Mouse (Mus musculus): ENCODE results near the gene Hist1h4h. TPM values are rescaled to one million over a fixed set of nuclear protein-coding genes. Genes with fewer than 3 reads are reported as not detected.
"Not testable (repeated sequence)": the region's sequence is repeated elsewhere in the genome, so short reads cannot be mapped to it uniquely, and the experiment has no call there.

Gene Hist1h4h
- polyA plus RNA-seq, 1 experiment from 2014 or later, result 6.9 TPM

DNA sequence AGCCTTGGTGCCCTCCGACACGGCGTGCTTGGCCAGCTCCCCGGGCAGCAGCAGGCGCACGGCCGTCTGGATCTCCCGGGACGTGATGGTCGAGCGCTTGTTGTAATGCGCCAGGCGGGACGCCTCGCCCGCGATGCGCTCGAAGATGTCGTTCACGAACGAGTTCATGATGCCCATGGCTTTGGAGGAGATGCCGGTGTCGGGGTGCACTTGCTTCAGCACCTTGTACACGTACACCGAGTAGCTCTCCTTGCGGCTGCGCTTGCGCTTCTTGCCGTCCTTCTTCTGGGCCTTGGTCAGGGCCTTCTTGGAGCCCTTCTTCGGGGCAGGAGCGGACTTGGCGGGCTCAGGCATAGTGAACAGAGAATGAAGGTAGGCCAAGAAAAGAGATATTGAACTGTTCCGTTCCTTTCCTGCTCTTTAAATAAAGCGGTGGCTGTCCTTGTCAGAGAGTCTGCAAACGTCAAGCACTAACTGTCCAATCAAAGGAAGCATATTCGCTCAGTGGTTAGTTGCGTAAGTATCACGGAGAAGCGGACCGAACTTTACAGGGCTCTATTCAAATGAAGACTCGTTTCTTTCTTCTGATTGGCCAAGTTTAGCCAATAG is 12.3 kb downstream of the Hist1h4h start, which contains the start of gene Hist1h2bh:
TSS of gene Hist1h2bh (minus strand) at position 394 of the 609 bp plus-strand sequence.
- peak within 1 kb of the TSS; percentile 94 for H3K4me2 ChIP-seq (ENCODE audit: low read length)
- H3K9me3 ChIP-seq (ENCODE audit: control insufficient read depth, low read length); H3K4me1 ChIP-seq (replicated peaks; ENCODE audit: control insufficient read depth, insufficient read depth, low read length); H3K27me3 ChIP-seq (replicated peaks; ENCODE audit: control insufficient read depth, insufficient read depth, low read length); H3K36me3 ChIP-seq (ENCODE audit: control insufficient read depth, insufficient read depth, low read length): not testable (repeated sequence)
- peak within 1 kb of the TSS; percentile 53 for H3K4me3 ChIP-seq (ENCODE audit: low read depth, low read length)
- DNase-seq (ENCODE audit: low spot score) (peak; percentile 86), ATAC-seq (replicated peaks; ENCODE audit: low FRiP score, low TSS enrichment, low read depth) (peak; percentile 92)
- WGBS, result 0% methylated on average over 32 of the region's 42 CpGs
- H3K27ac ChIP-seq (ENCODE audit: low read depth), result peak within 1 kb of the TSS; percentile 98
- peak within 1 kb of the TSS; percentile 77 for H3K9ac ChIP-seq (ENCODE audit: low read length)

DNA sequence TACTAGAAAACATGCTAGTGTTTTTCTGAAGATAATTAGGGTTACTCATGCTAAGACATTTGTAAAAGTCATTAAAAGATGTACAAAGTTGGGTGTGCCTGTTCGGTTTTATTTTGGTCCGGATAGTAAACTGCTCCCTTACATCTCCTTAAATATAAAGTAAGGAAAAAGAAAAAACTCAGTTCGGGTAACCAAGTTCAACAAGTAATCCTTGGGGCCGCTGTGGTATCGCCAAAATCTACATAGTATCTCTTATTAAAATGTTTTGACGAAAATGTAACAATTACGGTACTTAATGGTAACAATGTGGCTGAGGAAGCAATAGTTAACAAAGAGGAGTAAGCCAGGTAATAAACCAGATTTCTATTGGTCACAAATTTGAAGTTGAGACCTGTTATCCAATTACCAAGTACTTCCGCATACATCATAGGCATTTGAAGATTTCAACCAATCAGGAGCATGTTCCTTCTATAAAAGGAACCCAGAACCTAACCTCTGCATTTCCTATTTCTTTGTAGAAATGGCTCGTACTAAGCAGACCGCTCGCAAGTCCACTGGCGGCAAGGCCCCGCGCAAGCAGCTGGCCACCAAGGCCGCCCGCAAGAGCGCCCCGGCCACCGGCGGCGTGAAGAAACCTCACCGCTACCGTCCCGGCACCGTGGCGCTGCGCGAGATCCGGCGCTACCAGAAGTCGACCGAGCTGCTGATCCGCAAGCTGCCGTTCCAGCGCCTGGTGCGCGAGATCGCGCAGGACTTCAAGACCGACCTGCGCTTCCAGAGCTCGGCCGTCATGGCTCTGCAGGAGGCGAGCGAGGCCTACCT is 13.3 kb downstream of the Hist1h4h start, which contains the start of gene Hist1h3f:
TSS of gene Hist1h3f (plus strand) at position 88 of the 822 bp plus-strand sequence.
- no peaks in the 10 kb centered on the region for H3K36me3 ChIP-seq (ENCODE audit: control insufficient read depth, insufficient read depth, low read length)
- peak within 1 kb of the TSS; percentile 94 for H3K4me2 ChIP-seq (ENCODE audit: low read length)
- H3K4me1 ChIP-seq (replicated peaks; ENCODE audit: control insufficient read depth, insufficient read depth, low read length), result no peaks in the 10 kb centered on the region
- DNase-seq (ENCODE audit: low spot score), result peak; percentile 71
- H3K9ac ChIP-seq (ENCODE audit: low read length), result peak within 1 kb of the TSS; percentile 77
- WGBS, result under 1% methylated on average over 23 of the region's 45 CpGs
- ATAC-seq (replicated peaks; ENCODE audit: low FRiP score, low TSS enrichment, low read depth), result peak; percentile 91
- H3K9me3 ChIP-seq (ENCODE audit: control insufficient read depth, low read length), result no peaks in the 10 kb centered on the region
- peak within 1 kb of the TSS; percentile 53 for H3K4me3 ChIP-seq (ENCODE audit: low read depth, low read length)
- no peaks in the 10 kb centered on the region for H3K27me3 ChIP-seq (replicated peaks; ENCODE audit: control insufficient read depth, insufficient read depth, low read length)
- H3K27ac ChIP-seq (ENCODE audit: low read depth), result peak within 1 kb of the TSS; percentile 98

DNA sequence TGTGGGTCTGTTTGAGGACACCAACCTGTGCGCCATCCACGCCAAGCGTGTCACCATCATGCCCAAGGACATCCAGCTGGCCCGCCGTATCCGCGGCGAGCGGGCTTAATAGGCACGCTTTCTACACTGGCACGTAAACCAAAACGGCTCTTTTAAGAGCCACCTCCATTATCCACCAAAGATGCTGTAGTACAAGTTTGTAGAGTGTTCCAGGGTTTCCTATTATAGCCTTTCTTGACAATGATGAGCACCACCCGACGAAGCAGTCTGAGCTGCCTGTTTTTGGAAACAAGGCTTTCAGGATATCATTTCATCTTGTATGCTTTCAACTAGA is 13.9 kb downstream of the Hist1h4h start:
- H3K4me2 ChIP-seq (ENCODE audit: low read length), result peak overlapping the region; percentile 37
- ATAC-seq (replicated peaks; ENCODE audit: low FRiP score, low TSS enrichment, low read depth); H3K36me3 ChIP-seq (ENCODE audit: control insufficient read depth, insufficient read depth, low read length); H3K9me3 ChIP-seq (ENCODE audit: control insufficient read depth, low read length); H3K27me3 ChIP-seq (replicated peaks; ENCODE audit: control insufficient read depth, insufficient read depth, low read length); H3K4me1 ChIP-seq (replicated peaks; ENCODE audit: control insufficient read depth, insufficient read depth, low read length): not testable (repeated sequence)
- H3K4me3 ChIP-seq (ENCODE audit: low read depth, low read length), result peak overlapping the region; percentile 53
- WGBS, result 1% methylated on average over 13 of the region's 14 CpGs
- H3K27ac ChIP-seq (ENCODE audit: low read depth), result peak overlapping the region; percentile 98
- DNase-seq (ENCODE audit: low spot score), result peak; percentile 58
- peak overlapping the region; percentile 77 for H3K9ac ChIP-seq (ENCODE audit: low read length)

GRCm38 (mm10) chr13:23546694-23547093 is 15.8 kb downstream of the Hist1h4h start:
- H3K27ac ChIP-seq (ENCODE audit: low read depth), result no peak overlapping the region
- H3K4me3 ChIP-seq (ENCODE audit: low read depth, low read length), result no peak overlapping the region
- DNase-seq (ENCODE audit: low spot score) (no peak), ATAC-seq (replicated peaks; ENCODE audit: low FRiP score, low TSS enrichment, low read depth) (no peak)
- 66% methylated on average over 5 of the region's 5 CpGs for WGBS
- H3K27me3 ChIP-seq (replicated peaks; ENCODE audit: control insufficient read depth, insufficient read depth, low read length), result no peaks in the 10 kb centered on the region
- H3K9me3 ChIP-seq (ENCODE audit: control insufficient read depth, low read length), result no peaks in the 10 kb centered on the region
- no peak overlapping the region for H3K9ac ChIP-seq (ENCODE audit: low read length)
- no peak overlapping the region for H3K4me2 ChIP-seq (ENCODE audit: low read length)
- H3K36me3 ChIP-seq (ENCODE audit: control insufficient read depth, insufficient read depth, low read length), result no peaks in the 10 kb centered on the region
- H3K4me1 ChIP-seq (replicated peaks; ENCODE audit: control insufficient read depth, insufficient read depth, low read length), result peaks cover 3% of the 10 kb centered on the region; the same call in 1 of the 2 replicates

DNA sequence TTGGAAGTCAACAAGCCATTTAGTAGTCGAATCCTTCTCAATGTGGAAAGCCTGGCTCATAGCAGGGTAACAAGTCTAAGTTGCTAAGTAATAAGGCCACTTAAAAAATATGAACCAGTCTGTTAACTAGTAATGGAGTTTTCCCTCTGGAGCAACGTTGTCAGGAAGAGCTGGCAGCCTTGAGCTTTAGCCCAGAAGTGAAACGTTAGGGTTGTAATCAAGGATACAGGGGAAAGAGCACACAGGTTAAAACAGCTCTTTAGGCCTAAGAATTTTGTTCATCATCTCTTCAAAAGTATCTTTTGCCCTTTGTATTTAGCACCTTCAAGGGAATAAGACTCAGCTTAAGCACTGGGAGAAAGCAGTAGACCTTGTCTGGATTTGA is 19.9 kb downstream of the Hist1h4h start:
- no peak for ATAC-seq (replicated peaks; ENCODE audit: low FRiP score, low TSS enrichment, low read depth)
- no peak for DNase-seq (ENCODE audit: low spot score)
- H3K4me1 ChIP-seq (replicated peaks; ENCODE audit: control insufficient read depth, insufficient read depth, low read length), result peaks cover 12% of the 10 kb centered on the region
- 6% methylated on average over 3 of the region's 3 CpGs for WGBS
- peak overlapping the region; percentile 72 for H3K4me2 ChIP-seq (ENCODE audit: low read length)
- H3K9ac ChIP-seq (ENCODE audit: low read length), result peak overlapping the region; percentile 71
- H3K36me3 ChIP-seq (ENCODE audit: control insufficient read depth, insufficient read depth, low read length), result no peaks in the 10 kb centered on the region
- H3K4me3 ChIP-seq (ENCODE audit: low read depth, low read length), result peak overlapping the region; percentile 42
- no peaks in the 10 kb centered on the region for H3K9me3 ChIP-seq (ENCODE audit: control insufficient read depth, low read length)
- H3K27me3 ChIP-seq (replicated peaks; ENCODE audit: control insufficient read depth, insufficient read depth, low read length), result no peaks in the 10 kb centered on the region
- peak overlapping the region; percentile 94 for H3K27ac ChIP-seq (ENCODE audit: low read depth)

DNA sequence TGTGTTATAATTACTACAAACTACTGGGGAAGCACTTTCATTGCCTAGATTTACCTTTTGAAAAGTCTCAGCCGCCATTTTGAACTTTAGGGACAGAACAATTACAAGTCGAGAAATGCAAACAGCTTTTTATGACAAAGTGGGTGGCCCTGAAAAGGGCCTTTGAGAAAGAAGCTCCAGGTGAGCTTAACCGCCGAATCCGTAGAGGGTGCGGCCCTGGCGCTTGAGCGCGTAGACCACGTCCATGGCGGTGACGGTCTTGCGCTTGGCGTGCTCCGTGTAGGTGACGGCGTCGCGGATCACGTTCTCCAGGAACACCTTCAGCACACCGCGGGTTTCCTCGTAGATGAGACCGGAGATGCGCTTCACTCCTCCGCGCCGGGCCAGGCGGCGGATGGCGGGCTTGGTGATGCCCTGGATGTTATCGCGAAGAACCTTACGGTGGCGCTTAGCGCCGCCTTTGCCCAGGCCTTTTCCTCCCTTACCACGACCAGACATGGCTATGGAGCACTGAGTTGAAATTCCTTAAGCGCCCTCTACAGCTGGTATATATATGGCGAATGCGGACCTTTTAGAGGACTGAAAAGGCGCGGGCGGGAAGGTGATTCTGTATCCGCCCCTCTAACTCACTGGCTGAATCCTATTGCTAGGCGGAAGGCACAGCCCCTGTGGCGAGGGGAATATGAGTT is 20.4 kb downstream of the Hist1h4h start, which contains the start of gene Hist1h4f:
TSS of gene Hist1h4f (minus strand) at position 503 of the 689 bp plus-strand sequence.
- under 1% methylated on average over 42 of the region's 47 CpGs for WGBS

GRCm38 (mm10) chr13:23551931-23552914 is 21.4 kb downstream of the Hist1h4h start:
- peak overlapping the region; percentile 71 for H3K9ac ChIP-seq (ENCODE audit: low read length)
- H3K27ac ChIP-seq (ENCODE audit: low read depth), result peak overlapping the region; percentile 94
- no peak for ATAC-seq (replicated peaks; ENCODE audit: low FRiP score, low TSS enrichment, low read depth)
- DNase-seq (ENCODE audit: low spot score), result no peak
- H3K4me2 ChIP-seq (ENCODE audit: low read length), result peak overlapping the region; percentile 72
- WGBS, result 49% methylated on average over 8 of the region's 8 CpGs
- H3K9me3 ChIP-seq (ENCODE audit: control insufficient read depth, low read length), result no peaks in the 10 kb centered on the region
- peaks cover 16% of the 10 kb centered on the region for H3K4me1 ChIP-seq (replicated peaks; ENCODE audit: control insufficient read depth, insufficient read depth, low read length)
- H3K4me3 ChIP-seq (ENCODE audit: low read depth, low read length), result peak overlapping the region; percentile 17; the same call in 1 of the 2 replicates
- H3K27me3 ChIP-seq (replicated peaks; ENCODE audit: control insufficient read depth, insufficient read depth, low read length), result no peaks in the 10 kb centered on the region
- H3K36me3 ChIP-seq (ENCODE audit: control insufficient read depth, insufficient read depth, low read length), result no peaks in the 10 kb centered on the region

More for the DNA sequence above, 20.4 kb downstream of the Hist1h4h start, which contains the start of gene Hist1h4f:
- Histone ChIP-seq H3K27ac (ENCODE audit: low read depth) (peak within 1 kb of the TSS; percentile 94), H3K4me1 (replicated peaks; ENCODE audit: control insufficient read depth, insufficient read depth, low read length) (peaks cover 12% of the 10 kb centered on the region), H3K4me3 (ENCODE audit: low read depth, low read length) (peak within 1 kb of the TSS; percentile 42), H3K4me2 (ENCODE audit: low read length) (peak within 1 kb of the TSS; percentile 72), H3K9ac (ENCODE audit: low read length) (peak within 1 kb of the TSS; percentile 71)
- peak; percentile 83 for ATAC-seq (replicated peaks; ENCODE audit: low FRiP score, low TSS enrichment, low read depth)
- DNase-seq (ENCODE audit: low spot score), result peak; percentile 99
- H3K9me3 ChIP-seq (ENCODE audit: control insufficient read depth, low read length); H3K27me3 ChIP-seq (replicated peaks; ENCODE audit: control insufficient read depth, insufficient read depth, low read length); H3K36me3 ChIP-seq (ENCODE audit: control insufficient read depth, insufficient read depth, low read length): not testable (repeated sequence)

Measured in intestine, embryonic 14.5 days (tissue).